Mouse (Mus musculus): ENCODE measurements around the gene Tle3. TPM values are rescaled to one million over a fixed set of nuclear protein-coding genes. Genes with fewer than 3 reads are reported as not detected.

The Tle3 gene
- total and polyA plus RNA-seq, 2 experiments from 2014 or later: 20.2 to 94.9 TPM

- TF ChIP-seq CTCF (IDR thresholded peaks at IDR 0.05): no peak
- 83% methylated on average over 14 of the region's 14 CpGs for WGBS
- no peak overlapping the region for H3K9ac ChIP-seq (replicated peaks; ENCODE audit: low read length, poor library complexity, severe bottlenecking)
- ATAC-seq (ENCODE audit: low FRiP score) (no peak), DNase-seq (ENCODE audit: low spot score) (peak; percentile 67)
- no peak overlapping the region for H3K27ac ChIP-seq (ENCODE audit: low read depth, low read length)
- H3K4me1 ChIP-seq (ENCODE audit: insufficient read depth, low read length): no peaks in the 10 kb centered on the region
- H3K36me3 ChIP-seq (ENCODE audit: insufficient read depth, low read length): peaks cover 81% of the 10 kb centered on the region
- no peak overlapping the region for H3K4me2 ChIP-seq (ENCODE audit: low read depth, low read length, poor library complexity, severe bottlenecking)
- no peaks in the 10 kb centered on the region for H3K27me3 ChIP-seq (ENCODE audit: insufficient read depth, low read length)
- no peaks in the 10 kb centered on the region for H3K9me3 ChIP-seq (ENCODE audit: low read length)
- H3K4me3 ChIP-seq (ENCODE audit: low read depth, low read length): no peak overlapping the region
These were observed 41.7 kb downstream of the Tle3 start for GRCm38 (mm10) chr9:61413665-61414456.

GRCm38 (mm10) chr9:61416571-61416970 lies 44.4 kb downstream of the Tle3 start:
- DNase-seq (ENCODE audit: low spot score) (no peak), ATAC-seq (ENCODE audit: low FRiP score) (no peak)
- H3K9me3 ChIP-seq (ENCODE audit: low read length): no peaks in the 10 kb centered on the region
- H3K27ac ChIP-seq (ENCODE audit: low read depth, low read length): no peak overlapping the region
- no peak overlapping the region for H3K4me2 ChIP-seq (ENCODE audit: low read depth, low read length, poor library complexity, severe bottlenecking)
- peaks cover 59% of the 10 kb centered on the region for H3K36me3 ChIP-seq (ENCODE audit: insufficient read depth, low read length)
- no peak for TF ChIP-seq CTCF (IDR thresholded peaks at IDR 0.05)
- WGBS: 72% methylated on average over 9 of the region's 9 CpGs
- no peak overlapping the region for H3K4me3 ChIP-seq (ENCODE audit: low read depth, low read length)
- no peak overlapping the region for H3K9ac ChIP-seq (replicated peaks; ENCODE audit: low read length, poor library complexity, severe bottlenecking)
- H3K4me1 ChIP-seq (ENCODE audit: insufficient read depth, low read length): no peaks in the 10 kb centered on the region
- H3K27me3 ChIP-seq (ENCODE audit: insufficient read depth, low read length): no peaks in the 10 kb centered on the region

- Histone ChIP-seq H3K9ac (replicated peaks; ENCODE audit: low read length, poor library complexity, severe bottlenecking) (no peak overlapping the region), H3K36me3 (ENCODE audit: insufficient read depth, low read length) (peaks cover 10% of the 10 kb centered on the region), H3K4me1 (ENCODE audit: insufficient read depth, low read length) (no peaks in the 10 kb centered on the region), H3K27me3 (ENCODE audit: insufficient read depth, low read length) (no peaks in the 10 kb centered on the region), H3K9me3 (ENCODE audit: low read length) (no peaks in the 10 kb centered on the region), H3K27ac (ENCODE audit: low read depth, low read length) (no peak overlapping the region), H3K4me2 (ENCODE audit: low read depth, low read length, poor library complexity, severe bottlenecking) (no peak overlapping the region), H3K4me3 (ENCODE audit: low read depth, low read length) (no peak overlapping the region)
- no peak for TF ChIP-seq CTCF (IDR thresholded peaks at IDR 0.05)
- no peak for ATAC-seq (ENCODE audit: low FRiP score)
- no peak for DNase-seq (ENCODE audit: low spot score)
- WGBS: 90% methylated on average over 3 of the region's 3 CpGs
These were observed 49.5 kb downstream of the Tle3 start for GRCm38 (mm10) chr9:61421626-61422025.

- H3K9me3 ChIP-seq (ENCODE audit: low read length): no peaks in the 10 kb centered on the region
- no peaks in the 10 kb centered on the region for H3K4me1 ChIP-seq (ENCODE audit: insufficient read depth, low read length)
- no peak overlapping the region for H3K4me2 ChIP-seq (ENCODE audit: low read depth, low read length, poor library complexity, severe bottlenecking)
- DNase-seq (ENCODE audit: low spot score) (no peak), ATAC-seq (ENCODE audit: low FRiP score) (no peak)
- H3K4me3 ChIP-seq (ENCODE audit: low read depth, low read length): no peak overlapping the region
- H3K36me3 ChIP-seq (ENCODE audit: insufficient read depth, low read length): 0 out of 2 replicates have a peak, but pooled peaks cover under 1% of the 10 kb centered on the region
- no peak for TF ChIP-seq CTCF (IDR thresholded peaks at IDR 0.05)
- WGBS: 96% methylated on average over 3 of the region's 3 CpGs
- H3K27me3 ChIP-seq (ENCODE audit: insufficient read depth, low read length): no peaks in the 10 kb centered on the region
- no peak overlapping the region for H3K9ac ChIP-seq (replicated peaks; ENCODE audit: low read length, poor library complexity, severe bottlenecking)
- no peak overlapping the region for H3K27ac ChIP-seq (ENCODE audit: low read depth, low read length)
These were observed 52.1 kb downstream of the Tle3 start for GRCm38 (mm10) chr9:61424245-61424644.

GRCm38 (mm10) chr9:61426493-61426892 lies 54.3 kb downstream of the Tle3 start:
- Histone ChIP-seq H3K36me3 (ENCODE audit: insufficient read depth, low read length) (no peaks in the 10 kb centered on the region), H3K4me3 (ENCODE audit: low read depth, low read length) (no peak overlapping the region), H3K27ac (ENCODE audit: low read depth, low read length) (no peak overlapping the region), H3K9me3 (ENCODE audit: low read length) (no peaks in the 10 kb centered on the region), H3K4me1 (ENCODE audit: insufficient read depth, low read length) (no peaks in the 10 kb centered on the region), H3K27me3 (ENCODE audit: insufficient read depth, low read length) (no peaks in the 10 kb centered on the region), H3K9ac (replicated peaks; ENCODE audit: low read length, poor library complexity, severe bottlenecking) (no peak overlapping the region), H3K4me2 (ENCODE audit: low read depth, low read length, poor library complexity, severe bottlenecking) (no peak overlapping the region)
- DNase-seq (ENCODE audit: low spot score) (no peak), ATAC-seq (ENCODE audit: low FRiP score) (no peak)
- TF ChIP-seq CTCF (IDR thresholded peaks at IDR 0.05): no peak
- 76% methylated on average over 7 of the region's 7 CpGs for WGBS

- H3K27ac ChIP-seq (ENCODE audit: low read depth, low read length): no peak overlapping the region
- no peaks in the 10 kb centered on the region for H3K36me3 ChIP-seq (ENCODE audit: insufficient read depth, low read length)
- 92% methylated on average over 6 of the region's 6 CpGs for WGBS
- no peak overlapping the region for H3K4me3 ChIP-seq (ENCODE audit: low read depth, low read length)
- H3K27me3 ChIP-seq (ENCODE audit: insufficient read depth, low read length): no peaks in the 10 kb centered on the region
- DNase-seq (ENCODE audit: low spot score): no peak
- H3K9me3 ChIP-seq (ENCODE audit: low read length): no peaks in the 10 kb centered on the region
- no peak overlapping the region for H3K4me2 ChIP-seq (ENCODE audit: low read depth, low read length, poor library complexity, severe bottlenecking)
- no peak overlapping the region for H3K9ac ChIP-seq (replicated peaks; ENCODE audit: low read length, poor library complexity, severe bottlenecking)
- no peaks in the 10 kb centered on the region for H3K4me1 ChIP-seq (ENCODE audit: insufficient read depth, low read length)
- no peak for ATAC-seq (ENCODE audit: low FRiP score)
- no peak for TF ChIP-seq CTCF (IDR thresholded peaks at IDR 0.05)
These were observed 54.9 kb downstream of the Tle3 start for GRCm38 (mm10) chr9:61427051-61427450.
